Mouse (Mus musculus): ENCODE measurements around the gene Svs2. TPM values are rescaled to one million over a fixed set of nuclear protein-coding genes. Genes with fewer than 3 reads are reported as not detected.
"Not testable (repeated sequence)": the region's sequence is repeated elsewhere in the genome, so short reads cannot be mapped to it uniquely, and the experiment has no call there.

Svs2 gene
- not detected in 2 replicates for total RNA-seq (2014; rRNA removed)
- polyA plus RNA-seq (2015; fragmentation: Nextera tagmentation; extraction: Ambion mirVana): not detected in 2 replicates

GRCm38 (mm10) chr2:164238366-164238765 lies at the start of gene Svs2:
TSS of gene Svs2 (minus strand) at chr2:164238466.
- no peak for ATAC-seq
- Histone ChIP-seq H3K4me2 (ENCODE audit: low read depth, low read length) (no peak within 1 kb of the TSS), H3K36me3 (ENCODE audit: insufficient read depth, low read length) (no peaks in the 10 kb centered on the region), H3K27ac (no peak within 1 kb of the TSS), H3K9ac (replicated peaks; ENCODE audit: low read length) (no peak within 1 kb of the TSS), H3K4me3 (ENCODE audit: low read length) (no peak within 1 kb of the TSS), H3K4me1 (ENCODE audit: insufficient read depth, low read length) (no peaks in the 10 kb centered on the region), H3K27me3 (ENCODE audit: insufficient read depth, low read length) (no peaks in the 10 kb centered on the region), H3K9me3 (ENCODE audit: low read length) (no peaks in the 10 kb centered on the region)
- TF ChIP-seq CTCF (IDR thresholded peaks at IDR 0.05; ENCODE audit: low read depth): no peak
- 82% methylated on average over 3 of the region's 3 CpGs for WGBS
- no peak for DNase-seq (ENCODE audit: low spot score)

- Histone ChIP-seq H3K27me3 (ENCODE audit: insufficient read depth, low read length) (no peaks in the 10 kb centered on the region), H3K27ac (no peak within 1 kb of the TSS), H3K36me3 (ENCODE audit: insufficient read depth, low read length) (no peaks in the 10 kb centered on the region), H3K4me3 (ENCODE audit: low read length) (no peak within 1 kb of the TSS), H3K4me2 (ENCODE audit: low read depth, low read length) (no peak within 1 kb of the TSS), H3K9ac (replicated peaks; ENCODE audit: low read length) (no peak within 1 kb of the TSS), H3K4me1 (ENCODE audit: insufficient read depth, low read length) (no peaks in the 10 kb centered on the region), H3K9me3 (ENCODE audit: low read length) (no peaks in the 10 kb centered on the region)
- no peak for TF ChIP-seq CTCF (IDR thresholded peaks at IDR 0.05; ENCODE audit: low read depth)
- ATAC-seq (no peak), DNase-seq (ENCODE audit: low spot score) (no peak)
- WGBS: 96% methylated on average over 4 of the region's 4 CpGs
Measured at GRCm38 (mm10) chr2:164278359-164278758, 40.1 kb upstream of the Svs2 start, which contains the start of gene Svs4. TSS of gene Svs4 (minus strand) at chr2:164278459.

- H3K9me3 ChIP-seq (ENCODE audit: low read length); H3K27me3 ChIP-seq (ENCODE audit: insufficient read depth, low read length); H3K36me3 ChIP-seq (ENCODE audit: insufficient read depth, low read length); H3K4me1 ChIP-seq (ENCODE audit: insufficient read depth, low read length); DNase-seq (ENCODE audit: low spot score); H3K4me2 ChIP-seq (ENCODE audit: low read depth, low read length); ATAC-seq; H3K4me3 ChIP-seq (ENCODE audit: low read length); H3K27ac ChIP-seq; H3K9ac ChIP-seq (replicated peaks; ENCODE audit: low read length): not testable (repeated sequence)
- WGBS: 79% methylated on average over 1 of the region's 1 CpGs
Measured at GRCm38 (mm10) chr2:164256540-164256939, 18.3 kb upstream of the Svs2 start, which contains the start of gene Svs3b. TSS of gene Svs3b (minus strand) at chr2:164256640.

DNA sequence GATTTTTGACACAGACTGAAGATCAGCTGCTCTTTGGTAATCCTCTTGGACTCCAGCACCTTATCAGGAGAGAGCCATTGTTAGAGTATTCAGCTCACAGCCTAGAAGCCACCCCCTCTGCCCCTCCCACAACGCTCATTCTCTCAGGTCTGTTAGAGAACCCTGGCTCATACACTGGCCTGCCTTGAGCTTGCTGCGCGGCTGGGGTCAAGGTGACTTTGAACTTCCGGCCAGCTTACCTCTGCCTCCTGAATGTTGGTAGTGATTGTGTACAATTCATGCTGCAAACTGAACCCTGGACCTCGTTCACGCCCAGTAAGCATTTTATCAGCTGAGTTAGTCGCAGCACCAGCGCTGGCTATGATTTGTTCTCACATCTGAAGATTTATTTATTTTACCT lies 5.6 kb downstream of the Svs2 start:
- no peaks in the 10 kb centered on the region for H3K36me3 ChIP-seq (ENCODE audit: insufficient read depth, low read length)
- H3K9ac ChIP-seq (replicated peaks; ENCODE audit: low read length): no peak overlapping the region
- no peak overlapping the region for H3K27ac ChIP-seq
- no peaks in the 10 kb centered on the region for H3K4me1 ChIP-seq (ENCODE audit: insufficient read depth, low read length)
- no peak for DNase-seq (ENCODE audit: low spot score)
- no peaks in the 10 kb centered on the region for H3K27me3 ChIP-seq (ENCODE audit: insufficient read depth, low read length)
- ATAC-seq: no peak
- no peak for TF ChIP-seq CTCF (IDR thresholded peaks at IDR 0.05; ENCODE audit: low read depth)
- no peaks in the 10 kb centered on the region for H3K9me3 ChIP-seq (ENCODE audit: low read length)
- no peak overlapping the region for H3K4me2 ChIP-seq (ENCODE audit: low read depth, low read length)
- WGBS: 91% methylated on average over 8 of the region's 8 CpGs
- no peak overlapping the region for H3K4me3 ChIP-seq (ENCODE audit: low read length)

DNA sequence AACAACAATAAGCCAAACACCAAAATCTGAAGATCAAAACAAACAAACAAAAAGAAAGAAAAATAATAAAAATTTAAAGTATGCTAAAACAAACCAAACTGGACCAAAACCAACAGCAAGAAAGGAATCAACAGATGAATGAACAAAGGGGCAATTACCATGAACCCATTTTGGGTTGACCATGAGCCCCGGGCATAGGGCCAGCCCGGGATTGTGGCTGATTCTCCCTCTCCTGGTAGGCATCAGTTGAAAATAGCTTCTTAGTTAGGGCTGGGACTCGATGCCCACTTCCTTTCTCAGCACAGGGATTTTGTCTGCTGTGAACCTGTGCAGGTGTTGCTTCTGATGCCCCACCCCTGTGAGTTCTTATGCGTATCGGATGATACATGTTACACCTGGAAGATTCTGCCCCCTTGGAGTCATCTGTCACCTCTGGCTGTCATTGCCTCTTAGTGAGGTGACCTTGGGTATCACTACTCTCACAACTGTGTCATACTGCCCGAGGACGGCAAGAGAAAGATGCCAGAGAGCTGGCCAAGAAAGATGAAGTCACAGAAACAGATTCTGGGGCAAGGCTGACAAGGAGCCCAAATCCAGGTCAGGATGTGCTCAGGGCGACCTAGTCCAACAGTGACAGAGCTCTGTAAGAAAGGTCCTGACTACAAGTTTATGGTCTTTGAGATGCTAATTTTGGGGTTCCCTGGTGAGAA lies 9.8 kb downstream of the Svs2 start:
- no peaks in the 10 kb centered on the region for H3K27me3 ChIP-seq (ENCODE audit: insufficient read depth, low read length)
- no peak overlapping the region for H3K4me2 ChIP-seq (ENCODE audit: low read depth, low read length)
- no peaks in the 10 kb centered on the region for H3K9me3 ChIP-seq (ENCODE audit: low read length)
- H3K9ac ChIP-seq (replicated peaks; ENCODE audit: low read length): no peak overlapping the region
- WGBS: 89% methylated on average over 8 of the region's 8 CpGs
- no peak for TF ChIP-seq CTCF (IDR thresholded peaks at IDR 0.05; ENCODE audit: low read depth)
- DNase-seq (ENCODE audit: low spot score) (no peak), ATAC-seq (no peak)
- H3K36me3 ChIP-seq (ENCODE audit: insufficient read depth, low read length): no peaks in the 10 kb centered on the region
- H3K27ac ChIP-seq: no peak overlapping the region
- no peaks in the 10 kb centered on the region for H3K4me1 ChIP-seq (ENCODE audit: insufficient read depth, low read length)
- H3K4me3 ChIP-seq (ENCODE audit: low read length): no peak overlapping the region

DNA sequence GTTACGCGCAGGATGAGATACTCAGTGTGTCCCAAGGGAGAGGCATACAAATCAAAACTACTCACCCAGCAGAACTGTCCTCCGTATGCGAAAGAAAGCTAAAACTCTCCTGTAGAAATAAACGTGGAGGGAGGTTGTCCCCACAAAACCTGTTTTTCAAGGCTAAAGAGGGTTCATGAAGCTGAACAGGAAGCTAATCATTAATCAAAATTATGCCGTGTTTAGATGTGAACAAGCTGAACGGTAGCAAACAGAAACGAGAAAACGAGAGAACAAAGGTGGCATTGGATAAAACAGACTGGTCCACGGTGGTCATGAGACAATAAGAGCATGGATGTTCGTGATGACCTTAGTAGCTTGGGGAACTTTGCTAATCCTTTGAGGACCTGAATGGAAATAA lies 16.7 kb downstream of the Svs2 start, which contains the start of gene Wfdc15b:
Gene Wfdc15b (minus strand): TSS at position 139 of the 400 bp plus-strand sequence.
- no peak for DNase-seq (ENCODE audit: low spot score)
- Histone ChIP-seq H3K27ac (no peak within 1 kb of the TSS), H3K4me2 (ENCODE audit: low read depth, low read length) (no peak within 1 kb of the TSS), H3K9me3 (ENCODE audit: low read length) (no peaks in the 10 kb centered on the region), H3K4me3 (ENCODE audit: low read length) (no peak within 1 kb of the TSS), H3K9ac (replicated peaks; ENCODE audit: low read length) (no peak within 1 kb of the TSS), H3K27me3 (ENCODE audit: insufficient read depth, low read length) (no peaks in the 10 kb centered on the region), H3K4me1 (ENCODE audit: insufficient read depth, low read length) (no peaks in the 10 kb centered on the region), H3K36me3 (ENCODE audit: insufficient read depth, low read length) (no peaks in the 10 kb centered on the region)
- TF ChIP-seq CTCF (IDR thresholded peaks at IDR 0.05; ENCODE audit: low read depth): no peak
- no peak for ATAC-seq
- 81% methylated on average over 11 of the region's 11 CpGs for WGBS

DNA sequence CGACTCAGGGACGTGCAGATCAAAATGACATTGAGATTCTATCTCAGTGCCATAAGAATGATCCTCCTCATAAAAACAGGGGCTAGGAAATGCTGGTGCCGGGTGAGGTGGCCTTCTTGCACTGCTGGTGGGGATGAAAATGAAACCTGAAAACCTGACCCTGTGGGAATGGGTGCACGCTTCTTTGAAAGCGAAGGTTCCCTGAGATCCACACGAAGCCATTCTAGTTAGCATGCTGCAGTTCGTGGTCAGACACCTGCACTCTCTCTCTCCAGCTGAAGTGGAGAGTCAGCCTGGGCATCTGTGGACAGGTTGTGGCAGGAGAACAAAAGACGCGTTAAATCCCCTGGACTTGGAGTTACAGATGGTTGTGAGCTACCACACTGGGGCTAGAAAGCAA lies 19.0 kb downstream of the Svs2 start:
- H3K27ac ChIP-seq: no peak overlapping the region
- no peaks in the 10 kb centered on the region for H3K36me3 ChIP-seq (ENCODE audit: insufficient read depth, low read length)
- no peak for ATAC-seq
- no peaks in the 10 kb centered on the region for H3K4me1 ChIP-seq (ENCODE audit: insufficient read depth, low read length)
- no peaks in the 10 kb centered on the region for H3K27me3 ChIP-seq (ENCODE audit: insufficient read depth, low read length)
- no peak overlapping the region for H3K4me3 ChIP-seq (ENCODE audit: low read length)
- no peak for DNase-seq (ENCODE audit: low spot score)
- no peak overlapping the region for H3K4me2 ChIP-seq (ENCODE audit: low read depth, low read length)
- no peaks in the 10 kb centered on the region for H3K9me3 ChIP-seq (ENCODE audit: low read length)
- TF ChIP-seq CTCF (IDR thresholded peaks at IDR 0.05; ENCODE audit: low read depth): no peak
- no peak overlapping the region for H3K9ac ChIP-seq (replicated peaks; ENCODE audit: low read length)
- 90% methylated on average over 9 of the region's 9 CpGs for WGBS
